Mouse (Mus musculus) adrenal gland, postnatal 36 days (tissue): Measurements from ENCODE around the gene Iah1. TPM values are rescaled to one million over a fixed set of nuclear protein-coding genes. Genes with fewer than 3 reads are reported as not detected.
A peak's percentile ranks its signal among the peaks of the same experiment; 100 is the strongest.

Source experiments
- DNase-seq, 2 experiments: peaks; one replicate each; pipeline ENCODE4 v3.0.0; 2021; ENCODE audit warnings: mixed read lengths in 1 of 2
- total RNA-seq, 2 experiments: library from RNA; stranded (reverse); gene quantifications; 2 replicates each; pipeline ENCODE4 v1.2.3; 2021

Gene Iah1
- total RNA-seq, 2 experiments from 2014 or later: 73.0 to 79.4 TPM

GRCm38 (mm10) chr12:21364624-21365435 is 48.6 kb downstream of the Iah1 start:
- DNase-seq: no peak

GRCm38 (mm10) chr12:21368376-21369086 is 52.3 kb downstream of the Iah1 start:
- peak; percentile 37 to 51 for DNase-seq

GRCm38 (mm10) chr12:21369087-21369410 is 52.9 kb downstream of the Iah1 start:
- no peak for DNase-seq

- no peak for DNase-seq
These were observed 53.9 kb downstream of the Iah1 start for GRCm38 (mm10) chr12:21370035-21370611.

- peak; percentile 97 to 98 for DNase-seq
These were observed 57.1 kb downstream of the Iah1 start, which contains the start of gene Adam17 for GRCm38 (mm10) chr12:21373100-21373819. Adam17 (minus strand) TSS chr12:21373632.

Other genes with a start within 250 kb of the Iah1 start
- gene Cpsf3, start 31.0 kb upstream of the Iah1 start, total RNA-seq: 10 to 100 TPM; 60.1 to 77.0 TPM
- 100 to 1,000 TPM in 1 of 2 experiments, 10 to 100 TPM in 1; 95.2 to 113 TPM for gene Itgb1bp1, start 30.1 kb upstream of the Iah1 start, total RNA-seq
- 10 to 100 TPM; 45.9 to 56.9 TPM for gene Adam17, start 57.2 kb downstream of the Iah1 start, total RNA-seq
- 100 to 1,000 TPM; 285 to 364 TPM for gene Ywhaq, start 101.2 kb downstream of the Iah1 start, total RNA-seq